8 mouse cellular contexts compared by ENCODE assay signal in genomic region chr6:86366853-86367249, GRCm38 (mm10). TPM values are rescaled to one million over a fixed set of nuclear protein-coding genes. Genes with fewer than 3 reads are reported as not detected.
DNase-seq lines count a peak whose midpoint lies in the region; ATAC-seq and TF ChIP-seq lines count a peak whose summit lies in the region.

No protein-coding gene starts in this region.

- no peak for DNase-seq in heart, embryonic 10.5 days (ENCODE audit: low spot score)
- DNase-seq in heart, postnatal 4 days: no peak
- no peak for DNase-seq in ES-E14 (ENCODE audit: low read depth, low spot score)
- DNase-seq in hindbrain, embryonic 14.5 days (ENCODE audit: low spot score): no peak
- DNase-seq in T-cell, adult 2 months (ENCODE audit: low spot score): no peak
- no peak for DNase-seq in embryo, embryonic 10.5 days (ENCODE audit: low spot score)
- no peak for DNase-seq in left cerebral cortex, postnatal 14 days (ENCODE audit: low spot score in 2 of 2)

- in situ Hi-C loops in ES-E14 (cut with MboI; ENCODE audit: low sequenced_read_pairs in 2 of 2, unreplicated experiment in 2 of 2): loop anchor here in 1 of 2 experiments (25.0 kb wide), 1 partner anchor 230 kb away; no protein-coding TSS in a partner anchor

- H3K4me3 ChIP-seq in heart, embryonic 10.5 days: peak overlapping the region; percentile 80
- peak overlapping the region; percentile 82 to 97; a peak in 3 of 4 replicates for H3K4me3 ChIP-seq in ES-E14 (ENCODE audit: insufficient read depth in 1 of 2, low read depth in 1 of 2, low read length in 2 of 2, poor library complexity in 1 of 2, severe bottlenecking in 1 of 2)
- peak overlapping the region; percentile 72 for H3K4me3 ChIP-seq in hindbrain, embryonic 14.5 days (replicated peaks; ENCODE audit: low read length)
- peak overlapping the region; percentile 71 for H3K4me3 ChIP-seq in midbrain, embryonic 12.5 days

- peak overlapping the region; percentile 98; the same call in 1 of the 2 replicates for H3K9ac ChIP-seq in ES-E14 (ENCODE audit: insufficient read depth, low read depth, low read length, poor library complexity, severe bottlenecking)
- peak overlapping the region; percentile 74 for H3K9ac ChIP-seq in hindbrain, embryonic 14.5 days
- H3K9ac ChIP-seq in midbrain, embryonic 12.5 days (replicated peaks): 0 out of 2 replicates have a peak overlapping the region, but pooled peaks have one; percentile 83

- H3K27ac ChIP-seq in heart, embryonic 10.5 days: peak overlapping the region; percentile 92
- no peak overlapping the region for H3K27ac ChIP-seq in ES-E14 (ENCODE audit: insufficient read depth, low read depth, low read length, poor library complexity, severe bottlenecking)
- H3K27ac ChIP-seq in hindbrain, embryonic 14.5 days: peak overlapping the region; percentile 84; the same call in 1 of the 2 replicates
- no peak overlapping the region for H3K27ac ChIP-seq in midbrain, embryonic 12.5 days (replicated peaks)

- peaks cover 17% of the 10 kb centered on the region for H3K4me1 ChIP-seq in heart, embryonic 10.5 days
- H3K4me1 ChIP-seq in ES-E14 (ENCODE audit: control insufficient read depth in 2 of 2, insufficient read depth in 2 of 2, low read length in 2 of 2, poor library complexity in 1 of 2): peaks cover 0 to 7% of the 10 kb centered on the region in 2 experiments; a peak in 1 of 4 replicates
- H3K4me1 ChIP-seq in hindbrain, embryonic 14.5 days (replicated peaks; ENCODE audit: control insufficient read depth, insufficient read depth, low read length): peaks cover 26% of the 10 kb centered on the region
- peaks cover 23% of the 10 kb centered on the region for H3K4me1 ChIP-seq in midbrain, embryonic 12.5 days

- peaks cover 20% of the 10 kb centered on the region for H3K36me3 ChIP-seq in heart, embryonic 10.5 days
- peaks cover 9% of the 10 kb centered on the region for H3K36me3 ChIP-seq in ES-E14 (ENCODE audit: control insufficient read depth, insufficient read depth, low read length, poor library complexity, severe bottlenecking)
- H3K36me3 ChIP-seq in hindbrain, embryonic 14.5 days (replicated peaks; ENCODE audit: control insufficient read depth, insufficient read depth): peaks cover 23% of the 10 kb centered on the region
- H3K36me3 ChIP-seq in midbrain, embryonic 12.5 days: peaks cover 10% of the 10 kb centered on the region; the same call in 1 of the 2 replicates

- WGBS in heart, embryonic 10.5 days: 66% methylated on average over 2 of the region's 2 CpGs
- WGBS in hindbrain, embryonic 14.5 days: 73% methylated on average over 2 of the region's 2 CpGs
- WGBS in midbrain, embryonic 12.5 days: 79% methylated on average over 2 of the region's 2 CpGs

- intact Hi-C loops in left cerebral cortex, postnatal 14 days (cut with DNase I): loop anchor here (5.0 to 10.0 kb wide), 2 partner anchors 340 to 432 kb away; partner anchors contain the start of gene Add2

- no peaks in the 10 kb centered on the region for H3K27me3 ChIP-seq in heart, embryonic 10.5 days (ENCODE audit: insufficient read depth, poor library complexity, severe bottlenecking)
- no peaks in the 10 kb centered on the region for H3K27me3 ChIP-seq in hindbrain, embryonic 14.5 days (ENCODE audit: control insufficient read depth, insufficient read depth, low read length)
- H3K27me3 ChIP-seq in midbrain, embryonic 12.5 days: no peaks in the 10 kb centered on the region

- H3K9me3 ChIP-seq in heart, embryonic 10.5 days: no peaks in the 10 kb centered on the region
- H3K9me3 ChIP-seq in ES-E14 (ENCODE audit: control insufficient read depth, insufficient read depth, low read depth, low read length): no peaks in the 10 kb centered on the region
- H3K9me3 ChIP-seq in hindbrain, embryonic 14.5 days (ENCODE audit: control insufficient read depth, low read length): no peaks in the 10 kb centered on the region
- no peaks in the 10 kb centered on the region for H3K9me3 ChIP-seq in midbrain, embryonic 12.5 days

- no peak for ATAC-seq in hindbrain, embryonic 14.5 days (ENCODE audit: low FRiP score)
- ATAC-seq in midbrain, embryonic 12.5 days (ENCODE audit: low FRiP score, low read depth): no peak

- peak overlapping the region; percentile 80 for H3K4me2 ChIP-seq in hindbrain, embryonic 14.5 days (replicated peaks)
- H3K4me2 ChIP-seq in midbrain, embryonic 12.5 days (replicated peaks): peak overlapping the region; percentile 82

TF ChIP-seq in ES-E14, 5 proteins besides CTCF, POLR2A, EP300 and RAD21:
- TF ChIP-seq ZC3H11A (IDR thresholded peaks at IDR 0.05; ENCODE audit: borderline replicate concordance, low read depth, low read length) (no peak), HCFC1 (IDR thresholded peaks at IDR 0.05; ENCODE audit: borderline replicate concordance, insufficient read depth, low read length) (no peak), ZNF384 (IDR thresholded peaks at IDR 0.05; ENCODE audit: low read depth, low read length) (no peak), MAFK (IDR thresholded peaks at IDR 0.05; ENCODE audit: insufficient read depth, low read depth, low read length) (peak; percentile 55; the same call in 1 of the 2 replicates), CHD2 (IDR thresholded peaks at IDR 0.05; ENCODE audit: low read depth, low read length) (no peak)

RNA-seq across cellular contexts. Expression of gene Fam136a, which starts 1.4 kb away (rescaled TPM):
- 148 and 182 TPM in 2 replicates for polyA plus RNA-seq in heart, embryonic 10.5 days (2016; fragmentation: Nextera tagmentation; extraction: Ambion mirVana)
- total RNA-seq in heart, postnatal 4 days (2021): 10 to 100 TPM; 26.8 to 28.7 TPM
- 100 and 116 TPM in 2 replicates for total RNA-seq in ES-E14 (2012; rRNA removed)
- polyA plus RNA-seq in hindbrain, embryonic 14.5 days (2014; fragmentation: Nextera tagmentation; extraction: Ambion mirVana): 114 and 115 TPM in 2 replicates
- 118 and 120 TPM in 2 replicates for polyA plus RNA-seq in midbrain, embryonic 12.5 days (2016; fragmentation: Nextera tagmentation; extraction: Ambion mirVana)
- 10 to 100 TPM; 26.2 to 28.4 TPM for total RNA-seq in left cerebral cortex, postnatal 14 days (2021)

RNA-seq across cellular contexts. Expression of gene Snrpg, which starts 4.3 kb away (rescaled TPM):
- polyA plus RNA-seq in heart, embryonic 10.5 days (2016; fragmentation: Nextera tagmentation; extraction: Ambion mirVana): 410 and 487 TPM in 2 replicates
- total RNA-seq in heart, postnatal 4 days (2021): 100 to 1,000 TPM; 108 to 113 TPM
- total RNA-seq in ES-E14 (2012; rRNA removed): 672 and 786 TPM in 2 replicates
- 345 and 410 TPM in 2 replicates for polyA plus RNA-seq in hindbrain, embryonic 14.5 days (2014; fragmentation: Nextera tagmentation; extraction: Ambion mirVana)
- polyA plus RNA-seq in midbrain, embryonic 12.5 days (2016; fragmentation: Nextera tagmentation; extraction: Ambion mirVana): 580 and 612 TPM in 2 replicates
- total RNA-seq in left cerebral cortex, postnatal 14 days (2021): 10 to 100 TPM; 63.3 to 71.7 TPM

RNA-seq across cellular contexts. Expression of gene Pcyox1, which starts 30.1 kb away (rescaled TPM):
- polyA plus RNA-seq in heart, embryonic 10.5 days (2016; fragmentation: Nextera tagmentation; extraction: Ambion mirVana): 55.4 and 57.8 TPM in 2 replicates
- 10 to 100 TPM; 52.5 TPM for total RNA-seq in heart, postnatal 4 days (2021)
- 41.5 and 58.5 TPM in 2 replicates for total RNA-seq in ES-E14 (2012; rRNA removed)
- 94.9 and 99.9 TPM in 2 replicates for polyA plus RNA-seq in hindbrain, embryonic 14.5 days (2014; fragmentation: Nextera tagmentation; extraction: Ambion mirVana)
- polyA plus RNA-seq in midbrain, embryonic 12.5 days (2016; fragmentation: Nextera tagmentation; extraction: Ambion mirVana): 128 and 129 TPM in 2 replicates
- total RNA-seq in left cerebral cortex, postnatal 14 days (2021): 100 to 1,000 TPM; 108 to 109 TPM

RNA-seq across cellular contexts. Expression of gene Tia1, which starts 37.2 kb away (rescaled TPM):
- 144 and 177 TPM in 2 replicates for polyA plus RNA-seq in heart, embryonic 10.5 days (2016; fragmentation: Nextera tagmentation; extraction: Ambion mirVana)
- total RNA-seq in heart, postnatal 4 days (2021): 10 to 100 TPM; 60.2 to 62.3 TPM
- total RNA-seq in ES-E14 (2012; rRNA removed): 46.1 and 70.9 TPM in 2 replicates
- 267 and 306 TPM in 2 replicates for polyA plus RNA-seq in hindbrain, embryonic 14.5 days (2014; fragmentation: Nextera tagmentation; extraction: Ambion mirVana)
- 356 and 362 TPM in 2 replicates for polyA plus RNA-seq in midbrain, embryonic 12.5 days (2016; fragmentation: Nextera tagmentation; extraction: Ambion mirVana)
- 100 to 1,000 TPM; 106 to 107 TPM for total RNA-seq in left cerebral cortex, postnatal 14 days (2021)

RNA-seq across cellular contexts. Expression of gene Gm44790, which starts 59.6 kb away (rescaled TPM):
- 1.1 TPM in 1 of 2 replicates, not detected in the other for polyA plus RNA-seq in heart, embryonic 10.5 days (2016; fragmentation: Nextera tagmentation; extraction: Ambion mirVana)
- total RNA-seq in heart, postnatal 4 days (2021): not detected
- 0.31 and 3.3 TPM in 2 replicates for total RNA-seq in ES-E14 (2012; rRNA removed)
- not detected in 2 replicates for polyA plus RNA-seq in hindbrain, embryonic 14.5 days (2014; fragmentation: Nextera tagmentation; extraction: Ambion mirVana)
- polyA plus RNA-seq in midbrain, embryonic 12.5 days (2016; fragmentation: Nextera tagmentation; extraction: Ambion mirVana): 0.68 and 0.81 TPM in 2 replicates
- under 1 TPM in 1 of 2 experiments, not detected in 1; 0.49 TPM for total RNA-seq in left cerebral cortex, postnatal 14 days (2021)

Comparison
In these comparisons a context has a peak if more than half of its experiments do, and no peak if none do; other contexts are left out.
1. H3K27ac ChIP-seq: peak in heart, embryonic 10.5 days (single experiment) and hindbrain, embryonic 14.5 days (single experiment); none in ES-E14 (single experiment) and midbrain, embryonic 12.5 days (single experiment).
2. Peak in every context shown above with its lines, with median percentiles within 50 percentile points of each other: H3K4me3 ChIP-seq and H3K9ac ChIP-seq.